Mouse (Mus musculus) embryo, embryonic 11 days (tissue): ENCODE data around the gene Mtg1.
A peak's percentile ranks its signal among the peaks of the same experiment; 100 is the strongest.

Experiments
- DNase-seq: peaks from one replicate; pipeline ENCODE4 v3.0.0-alpha.2; 2015

Mtg1 gene

GRCm38 (mm10) chr7:140137135-140138020, at the start of gene Mtg1:
Gene Mtg1 (plus strand): TSS chr7:140137564.
- DNase-seq: peak; percentile 94

- no peak for DNase-seq
These were observed 46.8 kb upstream of the Mtg1 start for GRCm38 (mm10) chr7:140090601-140091000.

- DNase-seq: no peak
These were observed 44.3 kb upstream of the Mtg1 start, which contains the start of gene Prap1 for GRCm38 (mm10) chr7:140092924-140093528. Gene Prap1 (plus strand): TSS chr7:140093395.

GRCm38 (mm10) chr7:140094954-140095353, 42.4 kb upstream of the Mtg1 start:
- no peak for DNase-seq

- no peak for DNase-seq
These were observed 41.8 kb upstream of the Mtg1 start for GRCm38 (mm10) chr7:140095556-140095955.

GRCm38 (mm10) chr7:140096055-140096454, 41.3 kb upstream of the Mtg1 start:
- no peak for DNase-seq

- DNase-seq: no peak
These were observed 38.9 kb upstream of the Mtg1 start for GRCm38 (mm10) chr7:140098466-140098865.

- DNase-seq: no peak
These were observed 35.9 kb upstream of the Mtg1 start for GRCm38 (mm10) chr7:140101498-140101897.

- DNase-seq: peak; percentile 88
These were observed 35.1 kb upstream of the Mtg1 start, which contains the start of gene Fuom for GRCm38 (mm10) chr7:140101993-140102860. Gene Fuom (minus strand): TSS chr7:140102441.

GRCm38 (mm10) chr7:140104009-140104408, 33.4 kb upstream of the Mtg1 start:
- no peak for DNase-seq

GRCm38 (mm10) chr7:140111943-140112342, 25.4 kb upstream of the Mtg1 start:
- no peak for DNase-seq

- peak; percentile 59 for DNase-seq
These were observed 21.6 kb upstream of the Mtg1 start, which contains the start of gene Paox for GRCm38 (mm10) chr7:140115583-140116328. Gene Paox (plus strand): TSS chr7:140115799.

GRCm38 (mm10) chr7:140116329-140117054, 20.9 kb upstream of the Mtg1 start, which contains the start of gene Echs1:
Gene Echs1 (minus strand): TSS chr7:140116476.
- DNase-seq: peak; percentile 93

GRCm38 (mm10) chr7:140120484-140120883, 16.9 kb upstream of the Mtg1 start:
- DNase-seq: no peak

- no peak for DNase-seq
These were observed 15.9 kb upstream of the Mtg1 start for GRCm38 (mm10) chr7:140121338-140121910.

- no peak for DNase-seq
These were observed 14.6 kb upstream of the Mtg1 start for GRCm38 (mm10) chr7:140122765-140123164.

- DNase-seq: no peak
These were observed 13.0 kb upstream of the Mtg1 start for GRCm38 (mm10) chr7:140124382-140124781.

GRCm38 (mm10) chr7:140125278-140126021, 11.9 kb upstream of the Mtg1 start:
- peak; percentile 94 for DNase-seq

GRCm38 (mm10) chr7:140126022-140126350, 11.4 kb upstream of the Mtg1 start:
- no peak for DNase-seq

- DNase-seq: no peak
These were observed 10.4 kb upstream of the Mtg1 start for GRCm38 (mm10) chr7:140126934-140127333.
